Mouse (Mus musculus): ENCODE data around the gene Rtn4rl2.

DNA sequence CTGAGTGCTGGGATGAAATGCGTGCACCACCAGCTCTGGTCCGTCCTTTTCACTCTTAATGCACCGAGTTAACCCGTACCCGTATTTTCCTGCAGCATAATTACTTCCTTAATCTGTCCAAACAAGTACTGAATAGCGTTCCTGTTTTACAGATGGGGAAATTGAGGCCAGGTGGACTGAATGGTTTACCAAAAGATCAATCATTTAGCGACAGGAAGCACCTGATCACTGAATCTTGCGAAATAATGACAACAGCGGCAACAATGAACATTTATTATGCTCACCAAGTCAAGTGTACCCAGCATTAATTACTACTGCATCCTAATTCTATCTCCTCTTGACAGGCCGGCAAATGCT, 47.9 kb downstream of the Rtn4rl2 start, which contains the start of gene Slc43a1:
- TF ChIP-seq CEBPB (IDR thresholded peaks at IDR 0.05; ENCODE audit: insufficient read depth, poor library complexity, severe bottlenecking) (no peak), REST (IDR thresholded peaks at IDR 0.05; ENCODE audit: insufficient read depth, insufficient read length) (no peak), POLR2A (IDR thresholded peaks at IDR 0.05; ENCODE audit: insufficient read length, low read depth) (no peak), MAX (IDR thresholded peaks at IDR 0.05; ENCODE audit: low read depth) (no peak), POLR2AphosphoS2 (IDR thresholded peaks at IDR 0.05; ENCODE audit: insufficient read length, low read depth) (no peak)

All from myocyte (in vitro differentiated cells).